14 mouse cellular contexts compared by ENCODE assay signal in genomic region chr6:127969709-127970108, GRCm38 (mm10).
DNase-seq lines count a peak whose midpoint lies in the region; ATAC-seq lines count a peak whose summit lies in the region.
"Had no signal": no experiment of that assay in that cellular context is flagged by ENCODE, and none has a peak within 500 bp of the region (broad histone marks: within the 10 kb centered on the region; RNA-seq: fewer than 3 reads in every experiment).

No protein-coding gene starts in this region.

- intact Hi-C loops in left cerebral cortex, postnatal 14 days (cut with DNase I), result loop anchor here (1.0 to 2.0 kb wide), 3 partner anchors 63 to 175 kb away; no protein-coding TSS in a partner anchor

- peaks cover 21% of the 10 kb centered on the region; the same call in 1 of the 2 replicates for H3K36me3 ChIP-seq in heart, embryonic 15.5 days
- H3K36me3 ChIP-seq in midbrain, embryonic 13.5 days, result no peaks in the 10 kb centered on the region
- H3K36me3 ChIP-seq in midbrain, embryonic 10.5 days, result peaks cover 10% of the 10 kb centered on the region

- 61% methylated on average over 7 of the region's 7 CpGs for WGBS in heart, embryonic 15.5 days
- WGBS in midbrain, embryonic 13.5 days, result 67% methylated on average over 7 of the region's 7 CpGs
- WGBS in midbrain, embryonic 10.5 days, result 81% methylated on average over 7 of the region's 7 CpGs

- DNase-seq in cerebellum, adult 18-20 months, result peak; percentile 19 to 39
- no peak for DNase-seq in cerebellum, adult 8-10 months
- DNase-seq in heart, adult 18-20 months, result no peak
- DNase-seq in midbrain, embryonic 10.5 days (ENCODE audit: low spot score), result no peak
- no peak for DNase-seq in spleen, adult 18-20 months
- DNase-seq in left cerebral cortex, postnatal 14 days (ENCODE audit: low spot score in 2 of 2), result no peak

- no peaks in the 10 kb centered on the region for H3K27me3 ChIP-seq in heart, embryonic 15.5 days
- no peaks in the 10 kb centered on the region for H3K27me3 ChIP-seq in midbrain, embryonic 13.5 days
- H3K27me3 ChIP-seq in midbrain, embryonic 10.5 days (ENCODE audit: low read depth, poor library complexity, severe bottlenecking), result no peaks in the 10 kb centered on the region

- peaks cover 28% of the 10 kb centered on the region for H3K4me1 ChIP-seq in heart, embryonic 15.5 days (replicated peaks)
- H3K4me1 ChIP-seq in midbrain, embryonic 13.5 days (replicated peaks), result peaks cover 30% of the 10 kb centered on the region
- H3K4me1 ChIP-seq in midbrain, embryonic 10.5 days, result peaks cover 47% of the 10 kb centered on the region

- ATAC-seq in heart, embryonic 15.5 days (replicated peaks; ENCODE audit: insufficient number of reproducible peaks, insufficient read depth, low FRiP score, low read depth), result no peak
- peak; percentile 9 for ATAC-seq in midbrain, embryonic 13.5 days
- ATAC-seq: intestine, postnatal 0 days had no signal

- H3K9ac ChIP-seq in heart, embryonic 15.5 days, result 0 out of 2 replicates have a peak overlapping the region, but pooled peaks have one; percentile 15
- H3K9ac ChIP-seq in midbrain, embryonic 13.5 days (replicated peaks), result 0 out of 2 replicates have a peak overlapping the region, but pooled peaks have one; percentile 14
- H3K9ac ChIP-seq: lung, embryonic 14.5 days had no signal

- no peak overlapping the region for H3K4me3 ChIP-seq in heart, embryonic 15.5 days
- no peak overlapping the region for H3K4me3 ChIP-seq in midbrain, embryonic 13.5 days (replicated peaks)
- no peak overlapping the region for H3K4me3 ChIP-seq in midbrain, embryonic 10.5 days
- H3K4me3 ChIP-seq: gastrocnemius, adult 2 months; heart, adult 2 months had no signal

- H3K27ac ChIP-seq in heart, embryonic 15.5 days, result no peak overlapping the region
- H3K27ac ChIP-seq in midbrain, embryonic 13.5 days, result no peak overlapping the region
- H3K27ac ChIP-seq in midbrain, embryonic 10.5 days (replicated peaks), result no peak overlapping the region
- H3K27ac ChIP-seq: gastrocnemius, adult 2 months; heart, adult 2 months; macrophage; stomach, postnatal 0 days had no signal

- no peaks in the 10 kb centered on the region for H3K9me3 ChIP-seq in heart, embryonic 15.5 days (replicated peaks)
- no peaks in the 10 kb centered on the region for H3K9me3 ChIP-seq in midbrain, embryonic 13.5 days
- no peaks in the 10 kb centered on the region for H3K9me3 ChIP-seq in midbrain, embryonic 10.5 days (replicated peaks)

- no peak overlapping the region for H3K4me2 ChIP-seq in heart, embryonic 15.5 days
- H3K4me2 ChIP-seq in midbrain, embryonic 13.5 days (replicated peaks), result no peak overlapping the region
- H3K4me2 ChIP-seq: lung, embryonic 14.5 days had no signal

Comparison
In these comparisons a context has a peak if more than half of its experiments do, and no peak if none do; other contexts are left out.
1. DNase-seq: peak in cerebellum, adult 18-20 months (2 of 2); none in cerebellum, adult 8-10 months (single experiment), heart, adult 18-20 months (0 of 2), midbrain, embryonic 10.5 days (single experiment), spleen, adult 18-20 months (0 of 2) and left cerebral cortex, postnatal 14 days (0 of 2).